Mouse (Mus musculus) olfactory bulb, adult 2 months (tissue): ENCODE data around the gene Arl15.

Source experiments
- CTCF ChIP-seq: fragments of 200-500 bp; IDR thresholded peaks from 2 replicates; pipeline ENCODE4 v1.5.1; 2012; ENCODE audit warnings: low read depth, mild to moderate bottlenecking, low read length, moderate library complexity; ENCODE audit not compliant: insufficient read depth
- POLR2A ChIP-seq: fragments of 200-500 bp; IDR thresholded peaks from 2 replicates; pipeline ENCODE4 v1.6.1; 2012; ENCODE audit warnings: mild to moderate bottlenecking, low read depth, low read length, moderate library complexity; ENCODE audit not compliant: insufficient read depth

DNA sequence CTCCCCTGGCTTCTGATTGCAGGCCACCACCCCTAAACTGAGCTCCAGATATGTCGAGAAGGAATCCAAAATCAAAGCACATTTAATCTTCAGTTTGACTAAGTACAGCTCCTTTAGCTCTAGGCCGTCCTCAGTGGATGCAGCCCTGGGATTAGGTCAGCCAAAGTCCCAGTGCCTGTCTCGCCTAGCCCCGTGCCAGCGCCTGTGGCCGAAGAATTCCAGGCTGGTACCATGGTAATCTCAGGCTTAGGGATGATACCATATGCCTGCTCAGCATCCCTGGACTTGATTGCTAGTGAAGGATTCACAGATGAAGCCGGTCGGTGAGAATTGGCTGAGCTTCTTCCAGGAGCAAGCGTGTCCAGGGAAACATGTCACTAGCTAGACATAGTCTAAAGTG lies 261.4 kb downstream of the Arl15 start:
- TF ChIP-seq CTCF = no peak
- no peak for TF ChIP-seq POLR2A
